Mouse (Mus musculus) ES-E14 (cell line): ENCODE results near the gene Wdr77. TPM values are rescaled to one million over a fixed set of nuclear protein-coding genes. Genes with fewer than 3 reads are reported as not detected.
A peak's percentile ranks its signal among the peaks of the same experiment; 100 is the strongest.

Source experiments
- DNase-seq: peaks from one replicate; pipeline ENCODE4 v3.0.0-alpha.2; 2013; ENCODE audit warnings: low read depth, low spot score
- H3K27ac ChIP-seq: 2 replicates; pipeline ENCODE4 v1.5.1; 2012; ENCODE audit warnings: low read depth, mild to moderate bottlenecking, low read length, moderate library complexity, mixed read lengths; ENCODE audit not compliant: poor library complexity, insufficient read depth, severe bottlenecking
- H3K36me3 ChIP-seq: 2 replicates; pipeline ENCODE4 v1.6.1; 2012; ENCODE audit warnings: mild to moderate bottlenecking, low read length, moderate library complexity, mixed read lengths; ENCODE audit not compliant: control insufficient read depth, poor library complexity, insufficient read depth, severe bottlenecking
- H3K4me1 ChIP-seq, 2 experiments: fragments of 150-350 bp in 1 of 2; sonication (generic) in 1 of 2; 2 replicates each; pipeline ENCODE4 v1.6.1; 2012; ENCODE audit warnings: low read length in 2 of 2, mild to moderate bottlenecking in 1 of 2, mixed read lengths in 1 of 2; ENCODE audit not compliant: control insufficient read depth in 2 of 2, insufficient read depth in 2 of 2, poor library complexity in 1 of 2
- H3K4me3 ChIP-seq, 2 experiments: fragments of 150-350 bp in 1 of 2; sonication (generic) in 1 of 2; 2 replicates each; pipeline ENCODE4 v1.5.1; 2012; ENCODE audit warnings: low read length in 2 of 2, low read depth in 1 of 2, mild to moderate bottlenecking in 1 of 2, mixed read lengths in 1 of 2; ENCODE audit not compliant: insufficient read depth in 1 of 2, poor library complexity in 1 of 2, severe bottlenecking in 1 of 2
- H3K9ac ChIP-seq: 2 replicates; pipeline ENCODE4 v1.6.1; 2012; ENCODE audit warnings: low read depth, mild to moderate bottlenecking, low read length, mixed read lengths; ENCODE audit not compliant: poor library complexity, insufficient read depth, severe bottlenecking
- H3K9me3 ChIP-seq: fragments of 150-350 bp; sonication (generic); 2 replicates; pipeline ENCODE4 v1.6.1; 2012; ENCODE audit warnings: low read depth, mild to moderate bottlenecking, low read length; ENCODE audit not compliant: control insufficient read depth, insufficient read depth
- CHD2 ChIP-seq: IDR thresholded peaks from 2 replicates; pipeline ENCODE4 v1.6.1; 2014; ENCODE audit warnings: mild to moderate bottlenecking, low read depth, low read length, inconsistent platforms
- HCFC1 ChIP-seq: IDR thresholded peaks from 2 replicates; pipeline ENCODE4 v1.6.1; 2012; ENCODE audit warnings: low read length, inconsistent platforms, borderline replicate concordance; ENCODE audit not compliant: insufficient read depth
- MAFK ChIP-seq: IDR thresholded peaks from 2 replicates; pipeline ENCODE4 v1.6.1; 2014; ENCODE audit warnings: mild to moderate bottlenecking, low read depth, low read length, inconsistent platforms; ENCODE audit not compliant: insufficient read depth
- ZC3H11A ChIP-seq: IDR thresholded peaks from 2 replicates; pipeline ENCODE4 v1.6.1; 2012; ENCODE audit warnings: low read depth, mild to moderate bottlenecking, inconsistent platforms, low read length, borderline replicate concordance
- ZNF384 ChIP-seq: IDR thresholded peaks from 2 replicates; pipeline ENCODE4 v1.6.1; 2012; ENCODE audit warnings: low read depth, low read length, inconsistent platforms
- in situ Hi-C, 2 experiments: fragments of 600-800 bp; cut with MboI; formaldehyde crosslinking; loops; one replicate each; pipeline ENCODE4 v1.15.1; 2025; ENCODE audit warnings: low sequenced_read_pairs in 2 of 2, inconsistent platforms in 1 of 2; ENCODE audit not compliant: unreplicated experiment in 2 of 2
- total RNA-seq: library from RNA; depleted of rRNA; stranded (reverse); fragments of 300-350 nt; gene quantifications from 2 replicates; pipeline ENCODE4 v1.2.3, GENCODE M21; 2012

Wdr77 gene
- total RNA-seq, 1 experiment = 148 TPM

DNA sequence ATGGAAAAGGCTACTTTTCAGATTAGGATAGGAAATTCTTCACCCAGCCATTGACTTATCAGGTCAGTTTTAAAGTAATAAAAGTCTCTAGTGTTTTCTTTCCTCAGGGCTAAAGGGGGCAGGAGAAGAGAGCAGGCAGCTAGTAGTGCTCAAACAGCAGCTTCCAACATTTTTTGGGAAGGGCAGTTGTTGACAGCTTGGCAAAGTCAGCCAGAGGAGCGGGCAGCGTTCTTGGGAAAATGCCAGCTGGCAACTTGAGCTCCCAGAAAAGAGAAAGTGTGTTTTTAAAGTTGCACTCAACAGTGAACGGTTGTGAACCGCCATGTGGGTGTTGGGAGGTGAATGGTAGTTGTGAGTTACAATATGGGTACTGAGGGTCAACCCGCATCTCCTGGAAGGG, 24.1 kb upstream of the Wdr77 start:
- Histone ChIP-seq H3K9ac (no peak overlapping the region), H3K27ac (no peak overlapping the region), H3K4me3 (no peak overlapping the region), H3K4me1 (no peaks in the 10 kb centered on the region), H3K9me3 (no peaks in the 10 kb centered on the region), H3K36me3 (no peaks in the 10 kb centered on the region; the same call in 1 of the 2 replicates)
- no peak for DNase-seq
- in situ Hi-C loops = no loop called here
- no peak for TF ChIP-seq CHD2
- no peak for TF ChIP-seq MAFK
- no peak for TF ChIP-seq ZNF384
- no peak for TF ChIP-seq HCFC1
- no peak for TF ChIP-seq ZC3H11A

DNA sequence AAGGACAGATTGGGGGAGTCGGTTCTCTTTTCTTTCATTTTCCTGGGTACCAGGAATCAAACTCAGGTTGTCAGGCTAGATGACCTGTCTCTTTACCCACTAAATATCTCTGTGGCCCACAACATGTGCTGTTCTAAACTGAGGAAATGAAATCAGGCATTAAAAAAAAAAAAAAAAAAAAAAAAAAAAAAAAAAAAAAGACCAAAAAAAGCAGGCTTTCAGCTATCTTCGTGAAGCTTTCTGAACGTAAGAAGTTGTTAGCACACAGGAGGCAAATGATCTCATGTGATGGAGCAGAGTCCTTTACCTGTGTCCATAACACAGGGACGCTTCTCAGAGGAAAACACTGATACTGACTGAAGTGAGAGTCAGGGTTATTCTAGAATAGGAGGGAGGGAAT, 23.1 kb upstream of the Wdr77 start:
- Histone ChIP-seq H3K27ac (no peak overlapping the region), H3K36me3 (peaks cover 2% of the 10 kb centered on the region; the same call in 1 of the 2 replicates), H3K9ac (no peak overlapping the region), H3K9me3 (no peaks in the 10 kb centered on the region), H3K4me3 (no peak overlapping the region), H3K4me1 (no peaks in the 10 kb centered on the region)
- in situ Hi-C loops = no loop called here
- TF ChIP-seq ZNF384 (0 out of 2 replicates have a peak, but pooled peaks have one; percentile 44), MAFK (no peak), HCFC1 (no peak), CHD2 (no peak)
- DNase-seq = no peak

DNA sequence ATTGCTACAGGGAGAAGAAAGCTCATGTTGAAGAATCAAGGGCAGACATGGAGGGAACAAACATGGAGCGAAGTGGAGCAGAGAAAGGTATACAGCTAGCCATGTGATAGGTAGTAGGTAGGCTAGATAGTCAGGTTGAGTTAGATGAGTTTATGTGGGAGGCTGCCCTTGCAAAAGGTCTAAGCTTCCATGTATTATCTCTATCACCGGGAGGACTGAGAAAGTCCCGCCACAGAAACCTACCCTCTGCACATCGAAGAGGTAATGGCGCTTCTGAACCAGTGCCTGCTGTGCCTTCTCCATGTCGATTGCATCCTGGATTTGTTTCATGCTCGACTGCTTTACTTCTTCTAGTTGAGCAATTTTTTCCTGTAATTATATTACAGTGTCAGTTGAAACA, 7.8 kb upstream of the Wdr77 start:
- Histone ChIP-seq H3K9me3 (no peaks in the 10 kb centered on the region), H3K9ac (no peak overlapping the region), H3K4me3 (no peak overlapping the region), H3K36me3 (peaks cover 19% of the 10 kb centered on the region), H3K27ac (no peak overlapping the region), H3K4me1 (no peaks in the 10 kb centered on the region)
- TF ChIP-seq ZNF384 (no peak), CHD2 (no peak), ZC3H11A (no peak), HCFC1 (no peak), MAFK (no peak)
- no peak for DNase-seq
- in situ Hi-C loops = no loop called here

DNA sequence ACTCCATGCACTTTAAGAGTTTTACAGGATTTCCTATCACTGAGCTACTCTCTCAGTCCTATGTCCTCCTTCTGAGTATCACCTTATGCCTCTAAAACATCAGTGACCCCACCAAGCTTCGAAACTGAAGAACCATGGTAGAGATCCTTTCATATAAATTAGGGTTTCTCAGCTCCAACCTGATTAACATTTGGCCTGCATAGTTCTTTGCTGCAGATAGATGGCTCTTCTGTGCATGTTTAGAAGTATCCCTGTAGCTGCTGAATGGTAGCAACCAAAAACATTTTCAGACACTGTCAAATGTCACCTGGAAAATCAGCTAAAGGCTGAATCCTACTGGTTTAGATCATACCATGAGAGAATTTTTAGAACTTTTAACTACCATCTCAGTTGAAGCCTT, 1.9 kb upstream of the Wdr77 start:
- TF ChIP-seq ZC3H11A = no peak
- no peak for TF ChIP-seq MAFK
- TF ChIP-seq HCFC1 = no peak
- TF ChIP-seq ZNF384 = no peak
- TF ChIP-seq CHD2 = no peak
- H3K4me1 ChIP-seq = peaks cover 0 to 6% of the 10 kb centered on the region in 2 experiments; a peak in 1 of 4 replicates
- no peak overlapping the region for H3K9ac ChIP-seq
- H3K36me3 ChIP-seq = peaks cover 19% of the 10 kb centered on the region
- no peaks in the 10 kb centered on the region for H3K9me3 ChIP-seq
- no peak overlapping the region for H3K4me3 ChIP-seq
- DNase-seq = no peak
- no peak overlapping the region for H3K27ac ChIP-seq
- in situ Hi-C loops = no loop called here

DNA sequence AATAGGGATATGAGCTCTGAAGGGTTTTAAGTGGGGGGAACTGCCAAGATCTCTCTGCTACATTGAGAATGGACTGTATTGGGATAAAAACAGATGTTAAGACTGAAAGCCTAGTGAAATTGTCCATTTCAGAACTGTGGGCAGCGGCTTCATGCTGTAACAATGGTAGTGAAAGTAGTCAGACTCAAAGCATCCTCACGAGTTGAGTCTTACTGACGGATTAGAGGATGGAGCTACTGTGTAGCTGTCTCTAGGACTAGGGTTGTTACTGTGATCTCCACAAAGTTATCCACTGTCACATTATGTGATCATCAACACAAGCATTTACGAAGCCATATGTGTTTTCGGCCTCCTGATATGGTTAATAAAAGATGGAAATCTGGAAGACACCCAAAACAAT, 965 bp upstream of the Wdr77 start:
- no peaks in the 10 kb centered on the region for H3K9me3 ChIP-seq
- H3K4me3 ChIP-seq = peak overlapping the region; percentile 66 to 98
- peaks cover 0 to 6% of the 10 kb centered on the region in 2 experiments; a peak in 1 of 4 replicates for H3K4me1 ChIP-seq
- in situ Hi-C loops = no loop called here
- peaks cover 26% of the 10 kb centered on the region for H3K36me3 ChIP-seq
- peak overlapping the region; percentile 99 for H3K9ac ChIP-seq
- H3K27ac ChIP-seq = no peak overlapping the region
- no peak for DNase-seq
- TF ChIP-seq CHD2 (no peak), ZNF384 (no peak), MAFK (no peak), ZC3H11A (no peak), HCFC1 (no peak)
